Mouse (Mus musculus) right cerebral cortex, postnatal 36 days (tissue): ENCODE measurements around the gene Pou3f4.
A peak's percentile ranks its signal among the peaks of the same experiment; 100 is the strongest.
"Not testable (repeated sequence)": the region's sequence is repeated elsewhere in the genome, so short reads cannot be mapped to it uniquely, and the experiment has no call there.

Experiments
- DNase-seq, 2 experiments: peaks; one replicate each; pipeline ENCODE4 v3.0.0; 2022; ENCODE audit warnings: low spot score in 2 of 2, mixed read lengths in 1 of 2

Pou3f4 gene

DNA sequence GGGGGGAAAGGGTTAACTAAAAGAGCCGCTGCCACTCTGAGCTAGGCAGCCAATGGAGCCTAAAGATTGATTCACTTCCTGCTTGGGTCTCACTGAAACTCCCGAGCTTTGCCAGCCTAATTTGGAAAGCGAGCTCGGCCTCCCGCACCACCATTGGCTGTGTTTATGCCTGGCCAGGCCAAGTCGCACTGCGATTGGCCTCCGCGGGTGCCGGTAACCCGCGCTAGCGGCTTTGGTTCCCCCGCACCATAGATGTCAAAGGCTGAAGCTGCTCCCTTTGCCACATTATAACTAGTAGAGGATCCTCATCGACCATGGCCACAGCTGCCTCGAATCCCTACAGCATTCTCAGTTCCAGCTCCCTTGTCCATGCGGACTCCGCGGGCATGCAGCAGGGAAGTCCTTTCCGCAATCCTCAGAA lies at the start of gene Pou3f4:
Pou3f4 (plus strand) TSS at position 130 of the 421 bp plus-strand sequence.
- peak; percentile 69 to 80 for DNase-seq

DNA sequence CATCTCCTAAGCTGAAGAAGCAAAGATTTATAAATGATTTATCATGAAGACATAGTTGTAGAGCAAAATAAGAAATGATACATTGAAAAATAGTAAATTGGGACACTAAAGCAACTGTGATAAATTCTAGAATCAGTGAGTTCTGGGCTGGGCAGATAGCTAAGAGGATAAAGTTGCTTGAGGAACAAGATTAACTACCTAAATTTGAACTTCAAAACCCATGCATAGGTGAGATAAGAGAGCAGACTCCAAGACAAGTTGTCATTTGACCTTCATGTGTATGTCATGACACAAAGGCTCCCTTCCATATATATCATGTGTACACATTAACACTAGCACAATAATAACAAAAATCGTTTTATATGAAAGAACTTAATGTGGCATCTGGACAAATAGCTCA lies 48.1 kb upstream of the Pou3f4 start:
- no peak for DNase-seq

DNA sequence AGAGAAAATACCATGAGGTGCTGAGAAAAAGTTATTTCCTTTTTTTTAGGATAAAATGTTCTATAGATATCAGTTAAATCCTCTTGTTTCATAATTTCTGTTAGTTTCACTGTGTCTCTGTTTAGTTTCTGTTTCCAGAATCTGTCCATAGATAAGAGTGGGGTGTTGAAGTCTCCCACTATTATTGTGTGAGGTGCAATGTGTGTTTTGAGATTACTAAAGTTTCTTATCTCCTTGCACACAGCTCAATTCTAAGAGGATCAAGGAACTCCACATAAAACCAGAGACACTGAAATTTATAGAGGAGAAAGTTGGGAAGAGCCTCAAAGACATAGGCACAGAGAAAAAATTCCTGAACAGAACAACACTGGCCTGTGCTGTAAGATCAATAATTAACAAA lies 39.3 kb upstream of the Pou3f4 start:
- not testable (repeated sequence) for DNase-seq

DNA sequence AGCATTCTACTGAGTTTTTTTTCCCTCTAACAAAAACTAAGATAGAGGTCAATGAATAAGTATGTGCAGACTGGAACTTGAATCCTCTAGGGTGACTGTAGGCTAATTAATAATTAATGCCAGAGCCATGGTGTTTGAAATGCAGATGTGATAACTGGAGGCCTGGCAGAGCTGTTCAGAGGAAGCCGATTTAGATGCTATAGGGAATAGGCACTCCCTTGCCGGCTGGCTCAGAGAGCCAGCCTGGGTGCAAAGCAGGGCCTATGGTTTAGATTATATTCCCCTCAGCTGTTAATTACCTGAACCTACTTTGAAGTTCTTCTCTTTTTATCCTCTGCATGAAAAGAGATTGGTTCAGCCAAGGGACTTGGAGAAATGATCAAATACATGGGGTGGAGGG lies 11.6 kb upstream of the Pou3f4 start:
- no peak for DNase-seq

DNA sequence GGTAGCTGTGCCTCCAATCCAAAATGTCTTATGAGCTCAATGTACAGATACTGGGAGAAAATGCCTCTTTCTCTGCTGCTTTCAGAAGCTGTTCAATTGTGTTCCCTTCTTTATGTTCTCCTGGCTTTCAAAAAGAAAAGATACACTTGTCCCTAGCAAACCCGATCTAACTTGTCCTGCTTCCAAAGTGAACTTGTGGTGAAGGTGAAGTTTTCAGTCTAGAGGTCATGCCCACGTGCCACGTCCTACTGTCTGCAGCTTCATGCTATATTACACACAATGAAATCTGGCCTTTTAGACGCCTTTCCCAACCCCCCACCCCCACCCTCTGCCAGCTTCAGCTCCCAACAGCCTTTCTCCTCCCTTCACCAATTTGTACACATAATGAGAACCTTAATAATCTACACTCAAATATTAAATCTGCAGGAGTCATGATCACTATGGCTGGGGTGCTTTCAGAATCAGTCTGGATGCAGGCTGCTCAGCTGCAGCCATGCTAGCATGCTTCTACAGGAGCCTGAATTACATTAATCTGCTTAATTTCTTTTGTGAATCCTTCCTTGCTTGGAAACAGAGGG lies 4.0 kb upstream of the Pou3f4 start:
- DNase-seq, result no peak

DNA sequence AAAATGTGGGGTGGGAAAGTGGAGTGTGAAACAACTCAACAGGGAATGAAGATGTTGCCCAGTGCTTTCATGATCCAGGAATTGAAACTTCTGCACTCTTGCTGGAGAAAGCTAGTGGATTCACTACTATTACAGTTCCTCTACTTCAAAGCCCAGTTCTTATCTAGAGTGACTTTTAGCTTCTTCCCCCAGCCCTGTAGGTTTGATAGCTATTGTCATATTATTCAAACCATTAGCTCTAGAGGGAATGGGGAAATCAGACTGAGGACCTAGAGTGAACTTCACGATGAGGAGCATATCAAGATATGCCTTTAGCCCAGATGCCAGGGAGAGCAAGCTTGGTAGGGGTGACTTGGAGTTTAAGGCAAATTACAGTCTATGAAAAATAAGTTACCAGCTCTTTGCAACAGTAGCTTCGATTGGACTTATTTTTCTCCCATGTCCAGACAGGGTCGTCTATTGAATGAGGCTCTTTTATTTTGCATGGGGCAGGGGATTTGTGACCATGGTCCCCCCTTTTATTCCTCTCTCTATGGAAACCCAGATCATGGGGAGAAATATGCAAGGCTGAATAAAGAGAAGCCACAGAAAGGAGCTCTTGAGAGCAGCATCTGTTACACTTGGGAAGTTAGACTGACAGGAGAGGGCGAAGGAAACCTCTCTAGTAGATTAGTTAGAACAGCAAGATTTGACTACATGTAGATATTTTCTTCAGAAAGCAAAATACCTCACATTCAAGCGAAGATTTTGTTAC lies 3.1 kb upstream of the Pou3f4 start:
- no peak for DNase-seq

DNA sequence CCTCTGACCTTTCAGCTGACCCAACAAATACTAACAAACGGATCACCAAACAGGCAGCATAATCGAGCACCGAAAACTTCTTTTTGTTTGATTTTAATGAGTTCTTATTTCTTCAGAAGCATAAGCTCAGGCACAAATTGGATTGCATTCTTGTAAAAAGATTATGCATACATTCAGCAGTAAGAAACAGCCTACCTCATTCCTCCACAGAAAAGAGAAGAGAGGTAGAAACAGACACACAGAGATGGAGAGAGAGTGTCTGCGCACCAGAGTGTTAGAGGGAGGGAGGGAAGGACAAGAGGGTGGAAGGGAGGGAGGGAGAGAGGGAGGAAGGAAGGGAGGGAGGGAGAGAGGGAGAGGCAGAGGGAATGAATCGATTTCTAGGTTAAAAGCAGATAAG lies 2.0 kb upstream of the Pou3f4 start:
- DNase-seq, result no peak

DNA sequence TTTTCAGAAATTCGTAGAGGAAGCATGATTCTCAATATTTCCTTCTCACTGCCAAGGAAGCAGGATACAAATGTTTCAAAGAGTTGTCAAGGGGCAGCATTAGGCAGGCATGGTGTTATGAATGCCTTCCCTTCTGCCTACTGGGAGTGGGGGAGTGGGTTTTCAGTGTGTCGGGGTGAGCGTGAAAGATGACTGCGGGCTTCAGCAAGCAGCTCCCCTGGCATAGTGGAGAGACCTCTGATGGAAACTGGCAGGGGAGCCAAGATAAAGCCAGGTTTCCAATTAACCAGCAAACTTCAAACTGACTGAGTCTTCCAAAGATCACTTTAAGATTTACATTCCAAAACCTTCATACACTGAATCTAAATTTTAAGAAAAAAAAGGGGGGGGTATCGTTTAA lies 679 bp upstream of the Pou3f4 start:
- DNase-seq, result no peak

DNA sequence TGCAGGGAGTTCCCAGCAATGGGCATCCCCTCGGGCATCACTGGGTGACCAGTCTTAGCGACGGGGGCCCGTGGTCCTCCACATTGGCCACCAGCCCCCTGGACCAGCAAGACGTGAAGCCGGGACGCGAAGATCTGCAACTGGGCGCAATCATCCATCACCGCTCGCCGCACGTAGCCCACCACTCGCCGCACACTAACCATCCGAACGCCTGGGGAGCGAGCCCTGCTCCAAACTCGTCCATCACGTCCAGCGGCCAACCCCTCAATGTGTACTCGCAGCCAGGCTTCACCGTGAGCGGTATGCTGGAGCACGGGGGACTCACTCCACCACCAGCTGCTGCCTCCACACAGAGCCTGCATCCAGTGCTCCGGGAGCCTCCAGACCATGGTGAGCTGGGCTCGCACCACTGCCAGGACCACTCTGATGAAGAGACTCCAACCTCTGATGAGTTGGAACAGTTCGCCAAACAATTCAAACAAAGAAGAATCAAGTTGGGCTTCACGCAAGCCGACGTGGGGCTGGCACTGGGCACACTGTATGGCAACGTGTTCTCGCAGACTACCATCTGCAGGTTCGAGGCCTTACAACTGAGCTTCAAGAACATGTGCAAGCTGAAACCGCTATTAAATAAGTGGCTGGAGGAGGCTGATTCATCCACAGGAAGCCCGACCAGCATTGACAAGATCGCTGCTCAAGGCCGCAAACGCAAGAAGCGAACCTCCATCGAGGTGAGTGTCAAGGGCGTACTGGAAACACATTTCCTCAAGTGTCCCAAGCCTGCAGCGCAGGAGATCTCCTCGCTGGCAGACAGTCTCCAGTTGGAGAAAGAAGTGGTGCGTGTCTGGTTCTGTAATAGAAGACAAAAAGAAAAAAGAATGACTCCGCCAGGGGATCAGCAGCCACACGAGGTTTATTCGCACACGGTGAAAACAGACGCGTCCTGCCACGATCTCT lies 790 bp downstream of the Pou3f4 start:
- peak in 1 of 2 experiments; percentile 1 for DNase-seq

DNA sequence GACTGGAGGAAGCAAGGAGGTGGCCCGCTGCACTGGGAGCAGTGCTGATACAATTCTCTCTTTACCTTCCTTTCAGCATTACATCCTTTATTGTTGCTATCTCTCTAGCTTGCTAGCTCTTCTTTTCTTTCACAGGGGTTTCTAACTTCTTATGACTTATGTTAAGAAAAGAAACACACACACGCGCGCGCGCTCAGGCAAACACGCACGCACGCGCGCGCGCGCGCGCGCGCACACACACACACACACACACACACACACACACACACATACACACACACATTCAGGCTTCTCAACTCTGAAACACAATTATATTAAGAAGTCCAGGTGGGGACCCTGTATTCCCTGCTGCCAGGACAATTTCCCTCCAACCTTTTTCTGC lies 1.5 kb downstream of the Pou3f4 start:
- no peak for DNase-seq

DNA sequence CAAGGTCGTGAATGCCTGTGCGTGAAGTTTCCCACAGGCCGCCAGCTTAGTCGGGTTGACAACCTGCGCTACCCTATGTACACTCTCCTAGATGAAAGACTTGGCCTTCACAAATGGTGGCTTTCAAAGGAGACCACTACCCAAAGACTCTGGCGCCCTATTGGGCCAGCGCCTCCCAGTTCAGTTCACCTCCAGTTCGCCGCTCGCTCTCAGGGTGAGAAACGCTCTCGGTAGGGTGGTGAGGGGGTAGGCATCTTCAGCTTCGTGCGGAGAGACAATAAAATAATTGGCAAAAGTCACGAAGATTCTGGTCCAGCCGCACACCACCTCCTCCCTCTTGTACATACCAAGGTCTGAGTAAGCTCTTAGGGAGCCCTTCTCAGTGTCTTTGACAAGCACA lies 2.5 kb downstream of the Pou3f4 start:
- DNase-seq, result no peak

DNA sequence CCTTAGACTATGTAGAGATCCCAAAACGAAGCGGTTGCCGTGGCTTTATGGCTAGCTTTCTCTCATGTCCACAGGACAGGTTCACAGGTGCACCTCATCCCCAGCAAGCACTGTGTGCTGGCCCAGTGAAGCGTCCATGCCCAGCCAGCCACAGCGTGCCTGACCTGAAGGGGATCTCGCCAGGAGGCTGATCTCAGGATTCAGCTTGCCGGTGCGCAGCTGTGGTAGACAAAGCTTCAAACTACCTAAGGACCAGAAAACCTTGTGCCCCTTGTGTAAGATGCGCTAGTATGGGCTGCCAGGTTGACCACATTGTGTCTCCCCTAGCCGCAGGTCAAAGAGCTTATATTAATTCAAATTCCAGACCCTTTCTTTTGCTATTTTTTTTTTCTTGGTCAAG lies 3.1 kb downstream of the Pou3f4 start:
- DNase-seq, result no peak

DNA sequence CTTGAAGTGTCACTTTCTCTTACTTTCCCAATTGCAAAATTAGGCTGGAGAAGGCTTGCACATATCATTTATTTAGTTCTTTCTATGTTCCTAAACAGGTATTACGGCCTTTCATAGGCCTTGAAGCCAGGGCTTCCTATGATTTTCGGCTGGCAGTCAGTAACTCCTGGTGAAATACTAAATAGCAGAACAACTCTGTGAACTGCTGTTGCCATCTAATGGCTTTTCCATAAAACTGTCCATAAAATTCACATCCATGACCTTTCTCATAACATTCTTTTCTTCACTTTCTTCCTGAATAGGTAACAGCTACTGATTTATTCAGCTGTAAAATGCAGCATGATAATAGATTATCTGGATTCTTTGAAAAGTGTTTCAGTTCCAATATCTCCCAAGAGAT lies 23.4 kb downstream of the Pou3f4 start:
- no peak for DNase-seq

DNA sequence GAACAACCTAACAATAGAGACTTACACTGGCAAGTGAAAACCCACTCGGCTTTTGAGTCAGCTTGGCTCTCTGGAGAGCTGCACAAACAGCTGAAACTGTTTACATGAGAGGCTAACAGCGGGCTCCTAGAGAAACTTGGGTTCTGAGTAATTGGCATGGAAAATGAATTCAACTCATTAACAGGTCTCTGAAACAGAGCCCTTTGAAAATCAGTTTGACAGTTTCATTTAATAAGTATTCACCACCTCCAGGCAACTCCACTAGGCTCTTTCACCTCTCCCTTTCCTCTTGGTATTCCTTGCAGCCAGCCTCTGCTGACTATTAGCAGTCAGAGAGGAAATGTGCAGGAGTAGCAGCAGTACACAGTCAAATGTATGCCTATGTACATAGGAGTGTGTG lies 37.2 kb downstream of the Pou3f4 start:
- DNase-seq, result no peak
